In genomic region chr13:31792480-31793132, GRCm38 (mm10) we compare ENCODE assay signal across 8 mouse cellular contexts. TPM values are rescaled to one million over a fixed set of nuclear protein-coding genes. Genes with fewer than 3 reads are reported as not detected.
DNase-seq lines count a peak whose midpoint lies in the region; ATAC-seq and TF ChIP-seq lines count a peak whose summit lies in the region.

No protein-coding gene starts in this region.

- H3K9me3 ChIP-seq in embryonic facial prominence, embryonic 14.5 days (ENCODE audit: control insufficient read depth, low read length) = no peaks in the 10 kb centered on the region
- H3K9me3 ChIP-seq in hindbrain, embryonic 10.5 days = no peaks in the 10 kb centered on the region
- H3K9me3 ChIP-seq in midbrain, embryonic 13.5 days = no peaks in the 10 kb centered on the region

- 0 out of 2 replicates have a peak, but pooled peaks have one; percentile 41 for ATAC-seq in embryonic facial prominence, embryonic 14.5 days (ENCODE audit: low read depth)
- peak; percentile 81 for ATAC-seq in midbrain, embryonic 13.5 days

- no peak overlapping the region for H3K9ac ChIP-seq in embryonic facial prominence, embryonic 14.5 days (ENCODE audit: low read depth, low read length)
- no peak overlapping the region for H3K9ac ChIP-seq in midbrain, embryonic 13.5 days (replicated peaks)

- TF ChIP-seq POLR2A in lung, adult 2 months (IDR thresholded peaks at IDR 0.05; ENCODE audit: borderline replicate concordance, extremely low read depth, low read depth, low read length) = no peak

- no peak for DNase-seq in lung, adult 2 months
- DNase-seq in lung, adult 18-20 months = no peak
- DNase-seq in NIH3T3 (ENCODE audit: low read depth) = peak; percentile 82
- peak; percentile 83 for DNase-seq in embryonic facial prominence, embryonic 14.5 days (ENCODE audit: low spot score)
- DNase-seq in hindbrain, embryonic 10.5 days (ENCODE audit: low spot score) = peak; percentile 63
- peak; percentile 63 for DNase-seq in left cerebral cortex, postnatal 4 days
- DNase-seq in yolk sac, embryonic 10.5 days (ENCODE audit: low spot score) = peak; percentile 45

- H3K27ac ChIP-seq in embryonic facial prominence, embryonic 14.5 days (replicated peaks; ENCODE audit: low read depth, low read length) = no peak overlapping the region
- no peak overlapping the region for H3K27ac ChIP-seq in hindbrain, embryonic 10.5 days
- H3K27ac ChIP-seq in midbrain, embryonic 13.5 days = no peak overlapping the region

- H3K4me2 ChIP-seq in embryonic facial prominence, embryonic 14.5 days (ENCODE audit: low read depth, low read length) = peak overlapping the region; percentile 49
- peak overlapping the region; percentile 33 for H3K4me2 ChIP-seq in midbrain, embryonic 13.5 days (replicated peaks)

- H3K27me3 ChIP-seq in embryonic facial prominence, embryonic 14.5 days (replicated peaks; ENCODE audit: control insufficient read depth, insufficient read depth, low read length) = peaks cover under 1% of the 10 kb centered on the region; the same call in 1 of the 2 replicates
- peaks cover 23% of the 10 kb centered on the region for H3K27me3 ChIP-seq in hindbrain, embryonic 10.5 days (ENCODE audit: insufficient read depth, poor library complexity, severe bottlenecking)
- peaks cover 12% of the 10 kb centered on the region for H3K27me3 ChIP-seq in midbrain, embryonic 13.5 days

- 10% methylated on average over 17 of the region's 17 CpGs for WGBS in lung, adult 2 months
- 10% methylated on average over 17 of the region's 17 CpGs for WGBS in embryonic facial prominence, embryonic 14.5 days
- WGBS in hindbrain, embryonic 10.5 days = 22% methylated on average over 17 of the region's 17 CpGs
- 24% methylated on average over 17 of the region's 17 CpGs for WGBS in midbrain, embryonic 13.5 days

- H3K36me3 ChIP-seq in embryonic facial prominence, embryonic 14.5 days (ENCODE audit: control insufficient read depth, insufficient read depth, low read length) = no peaks in the 10 kb centered on the region
- H3K36me3 ChIP-seq in hindbrain, embryonic 10.5 days = no peaks in the 10 kb centered on the region
- no peaks in the 10 kb centered on the region for H3K36me3 ChIP-seq in midbrain, embryonic 13.5 days

- peak; percentile 87 for TF ChIP-seq CTCF in lung, adult 2 months (IDR thresholded peaks at IDR 0.05; ENCODE audit: insufficient read depth, low read length)

- H3K4me1 ChIP-seq in lung, adult 2 months (ENCODE audit: control insufficient read depth, insufficient read depth, low read length) = no peaks in the 10 kb centered on the region
- H3K4me1 ChIP-seq in embryonic facial prominence, embryonic 14.5 days (ENCODE audit: control insufficient read depth, insufficient read depth, low read length) = no peaks in the 10 kb centered on the region
- peaks cover 6% of the 10 kb centered on the region; the same call in 1 of the 2 replicates for H3K4me1 ChIP-seq in hindbrain, embryonic 10.5 days (replicated peaks)
- H3K4me1 ChIP-seq in midbrain, embryonic 13.5 days (replicated peaks) = no peaks in the 10 kb centered on the region

- intact Hi-C loops in left cerebral cortex, postnatal 4 days (cut with DNase I) = no loop called here

- no peak overlapping the region for H3K4me3 ChIP-seq in lung, adult 2 months (replicated peaks; ENCODE audit: extremely low read depth, low read depth, low read length)
- peak overlapping the region; percentile 25 for H3K4me3 ChIP-seq in embryonic facial prominence, embryonic 14.5 days (ENCODE audit: low read depth, low read length)
- no peak overlapping the region for H3K4me3 ChIP-seq in hindbrain, embryonic 10.5 days
- H3K4me3 ChIP-seq in midbrain, embryonic 13.5 days (replicated peaks) = no peak overlapping the region

RNA-seq across cellular contexts. Expression of gene Foxc1, which starts 13.8 kb away (rescaled TPM):
- 1.4 and 1.9 TPM in 2 replicates for polyA plus RNA-seq in lung, adult 2 months (2012; rRNA removed)
- polyA plus RNA-seq in embryonic facial prominence, embryonic 14.5 days (2014; fragmentation: Nextera tagmentation; extraction: Ambion mirVana) = 6.7 and 7.3 TPM in 2 replicates
- 2.9 and 3.7 TPM in 2 replicates for polyA plus RNA-seq in hindbrain, embryonic 10.5 days (2016; fragmentation: Nextera tagmentation; extraction: Ambion mirVana)
- 1 to 10 TPM; 8.5 TPM for total RNA-seq in left cerebral cortex, postnatal 4 days (2021)
- polyA plus RNA-seq in midbrain, embryonic 13.5 days (2015; fragmentation: Nextera tagmentation; extraction: Ambion mirVana) = 0.97 and 1.0 TPM in 2 replicates

Comparison
In these comparisons a context has a peak if more than half of its experiments do, and no peak if none do; other contexts are left out.
1. DNase-seq: peak in NIH3T3 (single experiment), embryonic facial prominence, embryonic 14.5 days (single experiment), hindbrain, embryonic 10.5 days (single experiment), left cerebral cortex, postnatal 4 days (single experiment) and yolk sac, embryonic 10.5 days (single experiment); none in lung, adult 2 months (single experiment) and lung, adult 18-20 months (0 of 2).